Mouse (Mus musculus): ENCODE results near the gene Gm9918.

Gm9918 gene

GRCm38 (mm10) chr15:102273982-102274716 lies 3.8 kb downstream of the Gm9918 start:
- DNase-seq (ENCODE audit: low spot score in 2 of 2), result no peak

- no peak for DNase-seq (ENCODE audit: low spot score in 2 of 2)
Measured at GRCm38 (mm10) chr15:102278726-102279091, 8.3 kb downstream of the Gm9918 start.

GRCm38 (mm10) chr15:102279092-102279782 lies 8.9 kb downstream of the Gm9918 start, which contains the start of gene Mfsd5:
TSS of gene Mfsd5 (plus strand) at chr15:102279454.
- DNase-seq (ENCODE audit: low spot score in 2 of 2), result peak; percentile 76 to 84

- DNase-seq (ENCODE audit: low spot score in 2 of 2), result no peak
Measured at GRCm38 (mm10) chr15:102279783-102280520, 9.6 kb downstream of the Gm9918 start.

GRCm38 (mm10) chr15:102280623-102281022 lies 10.3 kb downstream of the Gm9918 start:
- DNase-seq (ENCODE audit: low spot score in 2 of 2), result no peak

GRCm38 (mm10) chr15:102282463-102283292 lies 12.3 kb downstream of the Gm9918 start:
- DNase-seq (ENCODE audit: low spot score in 2 of 2), result no peak

- DNase-seq (ENCODE audit: low spot score in 2 of 2), result no peak
Measured at GRCm38 (mm10) chr15:102283648-102284047, 13.3 kb downstream of the Gm9918 start.

GRCm38 (mm10) chr15:102287395-102287794 lies 17.0 kb downstream of the Gm9918 start:
- no peak for DNase-seq (ENCODE audit: low spot score in 2 of 2)

GRCm38 (mm10) chr15:102295633-102296367 lies 25.4 kb downstream of the Gm9918 start, which contains the start of gene Espl1:
TSS of gene Espl1 (plus strand) at chr15:102296266.
- peak; percentile 95 to 97 for DNase-seq (ENCODE audit: low spot score in 2 of 2)

- DNase-seq (ENCODE audit: low spot score in 2 of 2), result no peak
Measured at GRCm38 (mm10) chr15:102296368-102297006, 26.1 kb downstream of the Gm9918 start.

GRCm38 (mm10) chr15:102302542-102302941 lies 32.2 kb downstream of the Gm9918 start:
- DNase-seq (ENCODE audit: low spot score in 2 of 2), result no peak

- no peak for DNase-seq (ENCODE audit: low spot score in 2 of 2)
Measured at GRCm38 (mm10) chr15:102308717-102309116, 38.4 kb downstream of the Gm9918 start.

- DNase-seq (ENCODE audit: low spot score in 2 of 2), result no peak
Measured at GRCm38 (mm10) chr15:102310074-102310845, 39.9 kb downstream of the Gm9918 start.

GRCm38 (mm10) chr15:102311489-102311888 lies 41.1 kb downstream of the Gm9918 start:
- DNase-seq (ENCODE audit: low spot score in 2 of 2), result no peak

GRCm38 (mm10) chr15:102315292-102315691 lies 44.9 kb downstream of the Gm9918 start:
- DNase-seq (ENCODE audit: low spot score in 2 of 2), result no peak

- DNase-seq (ENCODE audit: low spot score in 2 of 2), result peak; percentile 72 to 77
Measured at GRCm38 (mm10) chr15:102316263-102316662, 45.9 kb downstream of the Gm9918 start.
